Mouse (Mus musculus): ENCODE results near the gene Iqsec1.

- TF ChIP-seq CTCF (IDR thresholded peaks at IDR 0.05; ENCODE audit: borderline replicate concordance, control insufficient read depth, extremely low read depth, insufficient read depth, low read length, poor library complexity) = no peak
- no peak for TF ChIP-seq POLR2A (IDR thresholded peaks at IDR 0.05; ENCODE audit: control insufficient read depth, extremely low read depth, insufficient read depth, low read length, poor library complexity)
Measured at GRCm38 (mm10) chr6:90789520-90789919, 199.0 kb downstream of the Iqsec1 start.
